Mouse (Mus musculus) erythroid progenitor cell, adult 5-6 weeks (primary cell): ENCODE measurements around the gene Sept5. TPM values are rescaled to one million over a fixed set of nuclear protein-coding genes. Genes with fewer than 3 reads are reported as not detected.

Experiments used
- ATAC-seq: replicated peaks from 2 replicates; pipeline ENCODE4 v1.8.0; 2016; ENCODE audit warnings: moderate number of reproducible peaks, mild to moderate bottlenecking, moderate TSS enrichment, inconsistent platforms; ENCODE audit not compliant: poor library complexity, low FRiP score, severe bottlenecking
- total RNA-seq, 2 experiments: library from RNA; stranded (forward) in 1 of 2; stranded (reverse) in 1 of 2; fragments of 150-400 nt in 1 of 2; fragments of 186-747, 209-891 nt in 1 of 2; gene quantifications; 2 replicates each; pipeline versions ENCODE4 v1.2.3 to v1.2.4; 2015 to 2017; ENCODE audit warnings: low replicate concordance in 2 of 2

Sept5 gene
- total RNA-seq (2015; ENCODE audit: low replicate concordance) (2.1 and 7.6 TPM in 2 replicates), total RNA-seq (2017; ENCODE audit: low replicate concordance) (11.2 TPM in 1 of 2 replicates, not detected in the other)

DNA sequence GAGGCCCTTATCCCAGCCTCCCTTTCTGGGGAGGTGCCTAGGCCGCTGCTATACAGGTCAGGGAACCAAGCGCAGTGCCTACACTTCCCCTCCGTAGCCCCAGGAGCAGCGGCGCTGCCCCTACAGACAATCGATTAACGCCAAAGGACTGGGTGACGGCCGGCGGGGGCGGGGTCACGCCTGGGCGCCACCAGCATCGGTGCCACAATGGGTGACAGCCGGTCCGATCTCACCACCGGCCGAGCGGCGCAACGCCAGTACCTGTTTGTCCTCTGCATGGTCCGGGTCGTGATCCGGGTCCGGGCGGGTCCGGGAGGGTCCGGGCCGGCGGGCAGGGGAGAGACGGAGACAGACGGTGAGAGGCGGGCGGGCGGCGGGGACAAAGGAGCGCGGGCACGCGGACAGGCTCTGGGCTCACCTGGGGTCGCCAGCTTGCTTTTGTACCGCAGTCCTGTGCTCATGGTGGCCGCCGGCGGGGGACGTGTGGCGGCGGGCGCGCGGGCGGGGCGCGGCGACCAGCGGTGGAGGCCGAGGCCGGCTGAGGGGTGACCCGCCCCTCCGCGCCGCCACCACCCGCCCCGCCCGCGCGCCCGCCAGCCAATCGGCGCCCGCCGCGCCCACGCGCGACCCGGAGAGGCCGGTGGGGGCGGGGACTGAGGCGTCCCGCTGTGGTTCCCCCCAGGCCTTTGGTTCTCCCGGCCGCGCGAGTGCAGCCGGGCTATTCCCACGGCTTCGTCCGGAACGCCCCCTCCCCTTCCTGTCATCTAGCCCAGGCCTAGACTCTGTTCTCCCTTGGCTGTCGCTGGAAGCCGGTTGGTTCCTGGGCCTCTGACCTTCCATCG, at the start of gene Sept5:
Gene Sept5 (minus strand): TSS at position 565 of the 842 bp plus-strand sequence.
- ATAC-seq = no peak

GRCm38 (mm10) chr16:18679112-18679511, 49.4 kb upstream of the Sept5 start:
- no peak for ATAC-seq

- no peak for ATAC-seq
Measured at GRCm38 (mm10) chr16:18677746-18678679, 48.3 kb upstream of the Sept5 start.

DNA sequence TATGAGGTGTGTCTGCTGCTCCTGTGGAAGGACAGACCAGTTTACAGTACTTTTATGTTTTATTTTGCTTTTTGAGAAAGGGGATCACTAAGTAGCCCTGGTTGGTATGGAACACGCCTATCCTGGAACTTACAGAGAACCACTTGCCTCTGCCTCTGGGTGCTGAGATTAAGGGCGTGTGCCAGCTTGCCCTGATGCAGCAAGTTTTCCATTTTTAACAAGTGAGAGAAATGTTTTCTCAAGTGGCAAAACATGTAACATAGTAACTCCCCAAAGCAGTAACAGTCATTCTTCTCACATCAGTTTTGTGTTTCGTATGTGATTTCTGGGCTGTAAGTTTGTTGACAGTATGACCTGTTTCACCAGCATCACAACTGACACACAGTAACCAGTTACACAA, 43.3 kb upstream of the Sept5 start:
- ATAC-seq = no peak

DNA sequence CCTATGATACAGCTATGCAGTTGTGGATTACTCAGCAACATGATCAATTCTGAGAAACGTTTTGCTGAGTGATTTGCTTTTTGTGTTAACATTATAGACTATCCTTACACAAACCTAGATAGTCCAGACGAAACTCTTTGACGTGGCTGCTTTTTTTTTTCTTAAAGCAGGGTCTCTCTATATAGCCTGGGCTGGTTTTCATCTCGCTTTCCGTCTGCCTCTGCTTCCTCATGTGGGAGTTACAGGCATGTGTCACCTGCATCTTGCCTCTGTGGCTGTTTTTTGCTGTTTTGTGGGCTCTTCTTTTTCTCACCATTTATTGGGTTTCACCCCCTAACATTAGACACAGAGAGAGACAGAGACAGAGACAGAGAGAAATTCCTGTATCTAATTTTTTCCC, 42.3 kb upstream of the Sept5 start:
- no peak for ATAC-seq

DNA sequence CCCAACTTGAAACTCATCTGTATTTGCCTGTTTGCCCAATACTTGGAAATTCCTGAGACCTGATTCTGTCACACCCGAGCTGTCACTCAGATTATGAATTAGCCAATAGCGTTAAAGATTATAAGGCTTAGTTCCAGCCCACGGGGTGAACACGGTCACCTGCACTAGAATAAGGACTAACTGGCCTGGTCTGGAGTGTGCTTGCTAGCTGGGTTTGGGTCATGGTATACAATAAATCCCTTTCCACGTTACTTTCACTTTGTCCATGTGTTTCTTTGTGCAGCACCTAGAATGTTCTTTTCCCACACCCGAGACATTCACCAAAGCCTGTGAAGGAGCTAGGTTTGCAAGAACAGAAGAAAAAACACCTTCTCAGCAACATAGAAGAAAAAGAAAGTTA, 40.2 kb upstream of the Sept5 start:
- no peak for ATAC-seq

GRCm38 (mm10) chr16:18658597-18658996, 28.8 kb upstream of the Sept5 start:
- ATAC-seq = no peak

GRCm38 (mm10) chr16:18655372-18656098, 25.8 kb upstream of the Sept5 start:
- no peak for ATAC-seq

GRCm38 (mm10) chr16:18653290-18654160, 23.8 kb upstream of the Sept5 start:
- ATAC-seq = no peak

- ATAC-seq = no peak
Measured at GRCm38 (mm10) chr16:18649126-18649525, 19.4 kb upstream of the Sept5 start.

DNA sequence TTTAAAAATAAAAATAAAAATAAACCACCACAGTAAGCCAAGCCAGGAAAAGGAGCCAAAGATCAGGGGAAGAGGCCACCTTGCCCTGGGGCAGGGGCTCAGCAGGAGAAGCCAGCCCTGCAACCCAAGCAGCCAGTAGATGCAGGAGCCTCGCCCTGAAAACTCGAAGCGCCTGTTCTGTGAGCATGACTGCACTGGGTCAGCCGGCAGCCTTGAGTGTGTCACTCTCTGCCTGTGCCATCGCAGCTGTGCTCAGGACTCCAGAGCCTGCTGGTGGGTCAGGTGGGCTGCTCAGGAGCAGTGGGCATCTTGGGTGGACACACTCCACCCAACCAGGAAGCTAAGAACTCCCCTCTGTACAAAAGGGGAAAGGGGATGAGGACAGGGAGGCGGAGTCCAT, 15.6 kb upstream of the Sept5 start:
- no peak for ATAC-seq

DNA sequence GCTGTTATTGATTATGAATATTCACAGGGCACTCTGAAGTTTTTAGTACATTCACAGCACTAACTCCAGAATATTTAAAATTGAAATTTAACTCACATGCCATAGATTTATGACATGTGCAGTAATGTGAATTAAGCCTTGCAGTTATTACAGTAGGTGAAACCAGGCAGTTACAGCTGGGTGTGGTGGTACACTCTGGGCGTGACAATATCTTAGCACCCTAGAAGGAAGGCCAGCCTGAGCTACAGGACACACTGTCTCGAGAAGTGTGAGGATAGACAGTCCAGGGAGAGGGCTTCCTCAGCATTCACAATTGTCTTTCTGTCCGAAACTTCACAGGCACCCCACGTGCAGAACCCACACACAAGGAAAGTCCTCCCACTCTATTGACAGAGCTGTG, 14.7 kb upstream of the Sept5 start:
- no peak for ATAC-seq

- ATAC-seq = no peak
Measured at GRCm38 (mm10) chr16:18643406-18643998, 13.7 kb upstream of the Sept5 start.

DNA sequence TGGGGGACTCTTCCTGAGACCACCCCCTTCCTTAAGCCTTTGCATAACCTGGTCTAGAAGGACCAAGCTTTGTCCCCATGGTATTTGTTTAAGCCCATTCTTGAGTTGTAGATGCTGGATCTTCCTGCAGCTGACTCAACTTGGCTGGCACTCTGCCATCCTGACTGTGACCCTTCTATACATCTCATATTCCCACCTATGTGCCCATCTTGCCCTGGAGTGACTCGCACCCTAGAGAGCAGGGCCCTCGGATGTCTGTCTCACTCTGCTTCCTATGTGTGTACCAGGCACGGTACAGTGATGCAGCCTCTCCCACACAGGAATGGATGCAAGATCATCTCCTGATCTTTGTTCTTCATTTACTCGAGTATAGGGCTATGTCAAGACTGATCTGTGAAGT, 13.1 kb upstream of the Sept5 start:
- no peak for ATAC-seq

DNA sequence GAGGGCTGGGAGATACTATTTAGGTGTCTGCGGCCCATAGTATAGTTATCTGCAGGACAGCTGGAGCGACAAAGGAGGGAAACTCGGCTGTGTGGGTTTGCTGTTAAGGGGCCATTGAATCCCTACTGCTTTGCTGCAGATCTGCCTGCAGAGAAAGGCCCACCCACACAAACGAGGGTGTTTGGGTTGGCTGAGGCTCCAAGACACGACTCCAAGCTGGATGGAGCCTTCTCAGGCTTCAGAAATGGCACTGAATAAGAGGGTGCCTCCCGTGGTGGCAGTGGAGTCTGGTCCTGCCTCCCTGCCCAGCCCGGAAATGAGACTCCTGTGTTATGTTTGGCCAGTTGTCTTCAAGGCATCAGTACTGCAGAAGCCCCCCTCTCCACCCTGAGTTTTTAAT, 12.5 kb upstream of the Sept5 start:
- no peak for ATAC-seq

GRCm38 (mm10) chr16:18639382-18639929, 9.7 kb upstream of the Sept5 start:
- ATAC-seq = no peak

DNA sequence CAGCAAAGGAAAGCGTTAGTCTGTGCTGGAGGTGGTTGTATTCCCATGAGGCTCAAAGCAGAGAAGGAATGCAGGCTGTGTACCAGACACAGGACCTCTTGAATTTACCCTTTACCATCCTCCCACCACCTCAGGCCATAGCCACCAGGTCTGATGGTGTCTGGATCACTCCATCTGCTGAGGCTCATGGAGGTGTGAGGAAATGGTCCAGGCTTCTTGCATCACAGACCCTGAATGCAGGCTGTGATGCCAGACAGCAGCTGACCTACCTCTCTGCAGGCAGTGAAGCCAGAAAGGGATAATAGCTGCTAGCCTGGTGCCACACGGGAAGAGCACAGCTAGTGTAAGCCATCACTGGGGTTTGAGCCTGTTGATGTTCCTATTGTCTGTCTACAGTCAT, 8.6 kb upstream of the Sept5 start:
- no peak for ATAC-seq

DNA sequence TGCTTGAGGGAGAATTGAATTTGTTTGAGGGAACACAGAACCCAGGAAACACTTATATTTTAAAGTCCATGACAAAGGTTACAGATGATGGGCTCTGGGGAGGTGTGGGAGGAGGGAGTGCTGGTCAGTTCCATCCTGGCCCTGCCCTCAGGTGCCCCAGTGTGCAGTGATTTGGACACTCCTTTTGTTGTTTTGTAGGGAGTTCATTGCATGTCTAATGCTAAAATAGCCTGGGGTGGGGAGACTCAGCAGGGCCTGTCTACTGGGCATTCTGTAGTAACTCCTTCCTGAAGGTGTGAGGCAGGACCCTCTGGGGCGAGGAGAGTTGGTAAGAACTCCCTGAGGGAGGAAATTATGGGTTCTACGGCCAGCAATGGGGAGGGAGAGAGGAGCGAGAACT, 7.0 kb upstream of the Sept5 start:
- ATAC-seq = no peak
